Mouse (Mus musculus) kidney, adult 2 months (tissue): Measurements from ENCODE around the gene Tmem80.

Experiments
- CTCF ChIP-seq: fragments of 200-500 bp; conservative IDR thresholded peaks from 2 replicates; pipeline ENCODE4 v1.5.1; 2011; ENCODE audit warnings: low read depth, mild to moderate bottlenecking, control low read depth, low read length, moderate library complexity, mixed read lengths; ENCODE audit not compliant: insufficient read depth, insufficient read length
- POLR2A ChIP-seq: fragments of 200-500 bp; IDR thresholded peaks from one replicate; pipeline ENCODE4 v1.6.1; 2011; ENCODE audit warnings: low read depth, low read length, control low read depth

GRCm38 (mm10) chr7:141365049-141365445 is 37.5 kb downstream of the Tmem80 start:
- TF ChIP-seq POLR2A (no peak), CTCF (no peak)
